Mouse (Mus musculus): ENCODE data around the gene Frmd8. TPM values are rescaled to one million over a fixed set of nuclear protein-coding genes. Genes with fewer than 3 reads are reported as not detected.

The Frmd8 gene
- total and polyA plus RNA-seq, 2 experiments from 2014 or later, result 8.5 to 10.3 TPM

GRCm38 (mm10) chr19:5874391-5874968 lies 594 bp downstream of the Frmd8 start:
- DNase-seq (no peak), ATAC-seq (no peak)
- H3K9me3 ChIP-seq (ENCODE audit: low read length), result no peaks in the 10 kb centered on the region
- H3K27ac ChIP-seq (ENCODE audit: low read depth, low read length), result no peak overlapping the region
- peaks cover 12% of the 10 kb centered on the region; the same call in 1 of the 2 replicates for H3K4me1 ChIP-seq (ENCODE audit: insufficient read depth)
- H3K9ac ChIP-seq, result peak overlapping the region; percentile 63
- peak overlapping the region; percentile 84 for H3K4me2 ChIP-seq (ENCODE audit: low read depth)
- 0 out of 2 replicates have a peak, but pooled peaks cover 1% of the 10 kb centered on the region for H3K36me3 ChIP-seq (ENCODE audit: insufficient read depth)
- no peaks in the 10 kb centered on the region for H3K27me3 ChIP-seq (ENCODE audit: insufficient read depth, low read length)
- no peak for TF ChIP-seq CTCF (IDR thresholded peaks at IDR 0.05; ENCODE audit: low read depth)
- H3K4me3 ChIP-seq (ENCODE audit: low read depth, low read length), result peak overlapping the region; percentile 67
- 5% methylated on average over 13 of the region's 13 CpGs for WGBS

- H3K4me3 ChIP-seq (ENCODE audit: low read depth, low read length), result no peak overlapping the region
Observed at GRCm38 (mm10) chr19:5872931-5873556, 2.0 kb downstream of the Frmd8 start.

GRCm38 (mm10) chr19:5872528-5872927 lies 2.5 kb downstream of the Frmd8 start:
- no peak overlapping the region for H3K4me3 ChIP-seq (ENCODE audit: low read depth, low read length)
- ATAC-seq (no peak), DNase-seq (no peak)
- no peak overlapping the region for H3K27ac ChIP-seq (ENCODE audit: low read depth, low read length)
- H3K9me3 ChIP-seq (ENCODE audit: low read length), result no peaks in the 10 kb centered on the region
- peaks cover 12% of the 10 kb centered on the region; the same call in 1 of the 2 replicates for H3K4me1 ChIP-seq (ENCODE audit: insufficient read depth)
- H3K9ac ChIP-seq, result no peak overlapping the region
- H3K4me2 ChIP-seq (ENCODE audit: low read depth), result no peak overlapping the region
- 97% methylated on average over 4 of the region's 4 CpGs for WGBS
- TF ChIP-seq CTCF (IDR thresholded peaks at IDR 0.05; ENCODE audit: low read depth), result no peak
- no peaks in the 10 kb centered on the region for H3K27me3 ChIP-seq (ENCODE audit: insufficient read depth, low read length)
- H3K36me3 ChIP-seq (ENCODE audit: insufficient read depth), result peaks cover 14% of the 10 kb centered on the region

More at GRCm38 (mm10) chr19:5872931-5873556, 2.0 kb downstream of the Frmd8 start:
- Histone ChIP-seq H3K4me2 (ENCODE audit: low read depth) (no peak overlapping the region), H3K4me1 (ENCODE audit: insufficient read depth) (peaks cover 12% of the 10 kb centered on the region; the same call in 1 of the 2 replicates), H3K27ac (ENCODE audit: low read depth, low read length) (no peak overlapping the region), H3K9ac (no peak overlapping the region), H3K27me3 (ENCODE audit: insufficient read depth, low read length) (no peaks in the 10 kb centered on the region), H3K36me3 (ENCODE audit: insufficient read depth) (peaks cover 11% of the 10 kb centered on the region; the same call in 1 of the 2 replicates), H3K9me3 (ENCODE audit: low read length) (no peaks in the 10 kb centered on the region)
- no peak for DNase-seq
- no peak for ATAC-seq
- WGBS, result 92% methylated on average over 19 of the region's 19 CpGs
- TF ChIP-seq CTCF (IDR thresholded peaks at IDR 0.05; ENCODE audit: low read depth), result no peak

GRCm38 (mm10) chr19:5871683-5872082 lies 3.4 kb downstream of the Frmd8 start:
- WGBS, result 52% methylated on average over 6 of the region's 6 CpGs
- Histone ChIP-seq H3K9me3 (ENCODE audit: low read length) (no peaks in the 10 kb centered on the region), H3K36me3 (ENCODE audit: insufficient read depth) (peaks cover 17% of the 10 kb centered on the region), H3K4me3 (ENCODE audit: low read depth, low read length) (no peak overlapping the region), H3K4me2 (ENCODE audit: low read depth) (no peak overlapping the region), H3K4me1 (ENCODE audit: insufficient read depth) (peaks cover 12% of the 10 kb centered on the region; the same call in 1 of the 2 replicates), H3K27ac (ENCODE audit: low read depth, low read length) (no peak overlapping the region), H3K9ac (no peak overlapping the region), H3K27me3 (ENCODE audit: insufficient read depth, low read length) (no peaks in the 10 kb centered on the region)
- no peak for TF ChIP-seq CTCF (IDR thresholded peaks at IDR 0.05; ENCODE audit: low read depth)
- ATAC-seq (no peak), DNase-seq (no peak)

GRCm38 (mm10) chr19:5871273-5871672 lies 3.8 kb downstream of the Frmd8 start:
- no peak overlapping the region for H3K4me3 ChIP-seq (ENCODE audit: low read depth, low read length)
- peaks cover 17% of the 10 kb centered on the region for H3K36me3 ChIP-seq (ENCODE audit: insufficient read depth)
- no peaks in the 10 kb centered on the region for H3K9me3 ChIP-seq (ENCODE audit: low read length)
- H3K4me2 ChIP-seq (ENCODE audit: low read depth), result no peak overlapping the region
- no peak for TF ChIP-seq CTCF (IDR thresholded peaks at IDR 0.05; ENCODE audit: low read depth)
- WGBS, result 18% methylated on average over 7 of the region's 7 CpGs
- H3K4me1 ChIP-seq (ENCODE audit: insufficient read depth), result peaks cover 12% of the 10 kb centered on the region; the same call in 1 of the 2 replicates
- H3K9ac ChIP-seq, result 0 out of 2 replicates have a peak overlapping the region, but pooled peaks have one; percentile 6
- ATAC-seq (peak; percentile 42), DNase-seq (no peak)
- H3K27me3 ChIP-seq (ENCODE audit: insufficient read depth, low read length), result no peaks in the 10 kb centered on the region
- H3K27ac ChIP-seq (ENCODE audit: low read depth, low read length), result no peak overlapping the region; the same call in 1 of the 2 replicates

- ATAC-seq (no peak), DNase-seq (no peak)
- WGBS, result 88% methylated on average over 6 of the region's 6 CpGs
- Histone ChIP-seq H3K36me3 (ENCODE audit: insufficient read depth) (peaks cover 33% of the 10 kb centered on the region), H3K9ac (no peak overlapping the region), H3K4me1 (ENCODE audit: insufficient read depth) (no peaks in the 10 kb centered on the region), H3K27me3 (ENCODE audit: insufficient read depth, low read length) (no peaks in the 10 kb centered on the region), H3K9me3 (ENCODE audit: low read length) (no peaks in the 10 kb centered on the region), H3K27ac (ENCODE audit: low read depth, low read length) (no peak overlapping the region), H3K4me2 (ENCODE audit: low read depth) (no peak overlapping the region), H3K4me3 (ENCODE audit: low read depth, low read length) (no peak overlapping the region)
- no peak for TF ChIP-seq CTCF (IDR thresholded peaks at IDR 0.05; ENCODE audit: low read depth)
Observed at GRCm38 (mm10) chr19:5868096-5868495, 7.0 kb downstream of the Frmd8 start.

GRCm38 (mm10) chr19:5864710-5865398 lies 10.2 kb downstream of the Frmd8 start:
- H3K4me3 ChIP-seq (ENCODE audit: low read depth, low read length), result no peak overlapping the region
- H3K4me2 ChIP-seq (ENCODE audit: low read depth), result no peak overlapping the region
- H3K36me3 ChIP-seq (ENCODE audit: insufficient read depth), result peaks cover 47% of the 10 kb centered on the region
- TF ChIP-seq CTCF (IDR thresholded peaks at IDR 0.05; ENCODE audit: low read depth), result no peak
- 91% methylated on average over 20 of the region's 20 CpGs for WGBS
- H3K4me1 ChIP-seq (ENCODE audit: insufficient read depth), result no peaks in the 10 kb centered on the region
- no peaks in the 10 kb centered on the region for H3K9me3 ChIP-seq (ENCODE audit: low read length)
- DNase-seq (no peak), ATAC-seq (no peak)
- H3K9ac ChIP-seq, result no peak overlapping the region
- no peaks in the 10 kb centered on the region for H3K27me3 ChIP-seq (ENCODE audit: insufficient read depth, low read length)
- no peak overlapping the region for H3K27ac ChIP-seq (ENCODE audit: low read depth, low read length)
